Mouse (Mus musculus) left cerebral cortex, adult 2 months (tissue): ENCODE measurements around the gene Tlk1. TPM values are rescaled to one million over a fixed set of nuclear protein-coding genes. Genes with fewer than 3 reads are reported as not detected.

Experiments used
- DNase-seq, 2 experiments: peaks; one replicate each; pipeline ENCODE4 v3.0.0; 2021 to 2022; ENCODE audit warnings: low spot score in 2 of 2, mixed read lengths in 1 of 2; ENCODE audit errors: extremely low spot score in 1 of 2
- H3K27ac ChIP-seq: fragments of 200-600 bp; 2 replicates; pipeline ENCODE4 v1.8.1; 2022
- H3K4me3 ChIP-seq: fragments of 200-600 bp; 2 replicates; pipeline ENCODE4 v1.8.1; 2022
- CTCF ChIP-seq: fragments of 200-600 bp; IDR thresholded peaks from 2 replicates; pipeline ENCODE4 v1.8.1; 2022; ENCODE audit warnings: antibody characterized with exemption, mild to moderate bottlenecking, moderate library complexity
- intact Hi-C: fragments of 180-260 bp; cut with DNase I; formaldehyde crosslinking; loops from one replicate; pipeline ENCODE4 v1.15.1; 2025
- long read RNA-seq, 2 experiments: library from polyadenylated mRNA; stranded (forward); transcript quantifications; one replicate each; pipeline ENCODE4 v2.0.0; 2021; ENCODE audit warnings: borderline mapping rate in 2 of 2
- total RNA-seq, 2 experiments: library from RNA; stranded (reverse); gene quantifications; 2 replicates each; pipeline ENCODE4 v1.2.3; 2021

The Tlk1 gene
- total RNA-seq: 10 to 100 TPM; 81.1 to 83.4 TPM
- long read RNA-seq, experiment 1, full-length matches to known transcripts: 50 of 83 reads
- long read RNA-seq, experiment 1, partial matches to known transcripts: 8 of 83 reads
- long read RNA-seq, experiment 1, other reads (novel, unspliced or antisense): 25 of 83 reads
- long read RNA-seq, experiment 2, full-length matches to known transcripts: 56 of 79 reads
- long read RNA-seq, experiment 2, partial matches to known transcripts: 4 of 79 reads
- long read RNA-seq, experiment 2, other reads (novel, unspliced or antisense): 19 of 79 reads

- peak; percentile 66 to 76 for DNase-seq
Observed at GRCm38 (mm10) chr2:70825371-70826051, at the start of gene Tlk1. Gene Tlk1 (minus strand): TSS chr2:70825728.

GRCm38 (mm10) chr2:70875129-70875528 lies 49.6 kb upstream of the Tlk1 start:
- Histone ChIP-seq H3K27ac (no peak overlapping the region), H3K4me3 (no peak overlapping the region)
- TF ChIP-seq CTCF: no peak
- intact Hi-C loops: no loop called here
- DNase-seq: no peak

More at GRCm38 (mm10) chr2:70825371-70826051, at the start of gene Tlk1:
- no peak for TF ChIP-seq CTCF
- H3K4me3 ChIP-seq: peak within 1 kb of the TSS; percentile 76
- intact Hi-C loops: loop anchor here (2.0 to 5.0 kb wide), 3 partner anchors 27 to 213 kb away; no protein-coding TSS in a partner anchor
- H3K27ac ChIP-seq: peak within 1 kb of the TSS; percentile 87

DNA sequence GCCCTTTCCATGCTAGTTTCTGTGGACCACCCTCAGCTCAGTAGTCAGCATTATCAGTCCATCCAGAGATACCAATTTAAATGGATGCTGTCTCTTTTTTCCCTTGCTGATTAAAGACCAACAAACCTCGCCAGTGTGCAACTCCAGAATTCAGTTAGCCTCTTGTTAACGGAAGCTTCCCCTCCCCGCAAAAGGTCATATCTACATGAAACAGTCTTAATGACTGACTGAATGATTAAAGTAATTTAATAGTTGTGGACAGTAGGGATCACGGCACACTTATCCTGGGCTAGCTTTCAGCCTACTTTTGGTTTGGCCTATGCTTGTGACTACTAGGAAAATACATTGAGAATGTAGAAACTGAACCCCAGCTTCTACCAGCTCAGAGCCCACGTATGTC lies 47.6 kb upstream of the Tlk1 start:
- TF ChIP-seq CTCF: no peak
- no peak overlapping the region for H3K4me3 ChIP-seq
- no peak overlapping the region for H3K27ac ChIP-seq
- no peak for DNase-seq
- intact Hi-C loops: no loop called here

GRCm38 (mm10) chr2:70871466-70872022 lies 46.0 kb upstream of the Tlk1 start:
- H3K27ac ChIP-seq: no peak overlapping the region
- H3K4me3 ChIP-seq: no peak overlapping the region
- TF ChIP-seq CTCF: no peak
- intact Hi-C loops: no loop called here
- no peak for DNase-seq

DNA sequence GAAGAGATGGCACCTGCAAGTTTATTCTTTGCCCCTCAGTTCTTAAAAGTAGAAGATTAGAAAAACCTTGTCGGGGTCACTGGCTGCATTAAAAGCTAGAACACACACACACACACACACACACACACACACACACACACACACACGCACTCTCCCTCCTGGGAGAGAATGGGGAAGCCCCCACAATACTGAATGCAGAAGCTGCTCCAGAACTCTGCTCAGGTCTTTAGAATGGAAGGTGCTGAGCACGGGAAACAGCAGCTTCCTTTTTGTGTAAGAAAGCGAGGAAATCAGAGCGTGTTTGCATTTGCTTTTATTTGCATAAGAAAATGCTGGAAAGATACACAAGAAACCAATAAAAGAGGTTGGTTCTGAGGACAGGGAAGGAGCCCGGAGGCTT lies 45.3 kb upstream of the Tlk1 start:
- no peak for DNase-seq
- Histone ChIP-seq H3K4me3 (no peak overlapping the region), H3K27ac (no peak overlapping the region)
- TF ChIP-seq CTCF: no peak
- intact Hi-C loops: no loop called here

GRCm38 (mm10) chr2:70869116-70869515 lies 43.6 kb upstream of the Tlk1 start:
- Histone ChIP-seq H3K27ac (no peak overlapping the region), H3K4me3 (no peak overlapping the region)
- no peak for DNase-seq
- intact Hi-C loops: no loop called here
- no peak for TF ChIP-seq CTCF

- DNase-seq: no peak
- TF ChIP-seq CTCF: no peak
- Histone ChIP-seq H3K27ac (no peak overlapping the region), H3K4me3 (no peak overlapping the region)
- intact Hi-C loops: no loop called here
Observed at GRCm38 (mm10) chr2:70867231-70867630, 41.7 kb upstream of the Tlk1 start.

- intact Hi-C loops: no loop called here
- no peak for TF ChIP-seq CTCF
- no peak for DNase-seq
- Histone ChIP-seq H3K4me3 (no peak overlapping the region), H3K27ac (no peak overlapping the region)
Observed at GRCm38 (mm10) chr2:70862881-70863280, 37.4 kb upstream of the Tlk1 start.

GRCm38 (mm10) chr2:70859740-70860139 lies 34.2 kb upstream of the Tlk1 start:
- DNase-seq: no peak
- Histone ChIP-seq H3K4me3 (no peak overlapping the region), H3K27ac (no peak overlapping the region)
- intact Hi-C loops: no loop called here
- peak; percentile 11 for TF ChIP-seq CTCF

- intact Hi-C loops: no loop called here
- no peak for TF ChIP-seq CTCF
- no peak overlapping the region for H3K27ac ChIP-seq
- H3K4me3 ChIP-seq: no peak overlapping the region
- DNase-seq: no peak
Observed at GRCm38 (mm10) chr2:70856971-70857370, 31.4 kb upstream of the Tlk1 start.

DNA sequence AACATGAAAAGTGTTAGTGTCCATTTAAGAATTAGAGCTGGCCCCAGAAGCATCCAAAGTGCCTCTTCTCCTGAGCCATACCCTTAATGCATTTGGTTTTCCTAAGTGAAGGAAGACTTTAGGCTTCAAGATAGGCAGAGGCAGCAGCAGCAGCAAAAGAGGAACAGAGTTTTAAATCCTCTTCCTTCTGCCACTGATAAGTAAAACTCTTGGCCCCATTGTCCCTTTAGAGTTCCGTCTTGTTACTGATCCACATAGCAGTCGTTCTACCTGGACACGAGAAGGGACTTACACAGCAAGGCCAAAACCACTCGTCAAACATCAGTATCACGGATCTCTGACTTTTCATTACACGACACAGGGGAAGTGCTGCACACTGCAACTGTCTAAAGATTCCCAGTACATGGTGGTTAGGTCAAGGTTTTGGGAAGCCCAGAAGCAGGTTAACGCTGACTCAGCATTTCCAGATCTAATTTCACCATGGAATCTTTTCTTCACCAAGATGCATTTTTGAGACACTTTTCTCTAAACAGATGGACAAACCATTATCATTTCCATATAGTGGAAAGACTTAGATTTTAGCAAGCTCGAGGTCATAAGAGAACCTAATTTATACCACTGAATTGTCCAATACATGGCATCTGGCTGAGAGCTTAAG lies 28.8 kb upstream of the Tlk1 start:
- intact Hi-C loops: no loop called here
- TF ChIP-seq CTCF: no peak

DNA sequence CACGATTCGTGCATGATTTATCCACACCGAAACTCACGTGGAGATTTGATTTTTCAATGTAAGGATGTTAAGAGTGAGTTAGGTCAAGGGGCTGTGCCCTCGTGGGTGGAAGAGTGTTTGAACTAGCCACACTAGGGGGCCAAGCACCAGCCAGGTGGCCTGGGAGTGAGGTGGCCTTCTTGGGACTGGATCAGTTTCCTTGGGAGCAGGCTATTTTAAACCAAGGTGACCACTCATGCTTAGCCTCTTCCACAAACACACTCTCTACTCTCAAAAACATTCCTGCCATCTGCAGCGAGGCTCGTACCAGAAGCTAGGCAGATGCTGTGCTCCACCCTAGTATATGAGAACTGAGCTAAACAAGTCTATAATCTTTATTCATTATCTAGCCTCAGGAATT lies 27.8 kb upstream of the Tlk1 start:
- TF ChIP-seq CTCF: no peak
- Histone ChIP-seq H3K4me3 (no peak overlapping the region), H3K27ac (peak overlapping the region; percentile 75)
- DNase-seq: no peak
- intact Hi-C loops: loop anchor here (2.0 kb wide), 3 partner anchors 29 to 105 kb away; partner anchors contain the start of gene Tlk1

More for the DNA sequence above, 28.8 kb upstream of the Tlk1 start:
- Histone ChIP-seq H3K27ac (no peak overlapping the region; the same call in 1 of the 2 replicates), H3K4me3 (no peak overlapping the region)
- DNase-seq: no peak
